Mouse (Mus musculus): ENCODE results near the gene Hhipl1.

DNA sequence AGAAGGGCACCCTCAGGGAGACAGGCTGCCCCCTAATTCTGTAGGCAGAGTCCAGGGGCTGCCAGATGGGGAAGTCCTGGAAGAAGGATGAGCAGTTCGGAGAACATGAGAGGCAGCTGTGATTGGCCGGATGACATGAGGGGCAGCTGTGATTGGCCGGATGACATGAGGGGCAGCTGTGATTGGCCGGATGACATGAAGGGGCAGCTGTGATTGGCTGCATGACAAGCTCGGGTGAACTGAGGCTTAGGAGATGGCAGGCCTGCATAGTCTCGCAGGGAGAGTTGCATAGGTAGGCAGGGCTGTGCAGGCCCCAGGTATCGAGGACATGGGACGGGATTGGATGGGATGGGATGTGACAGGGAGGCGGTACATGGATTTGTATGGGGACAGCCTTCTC lies 13.7 kb upstream of the Hhipl1 start:
- no peak for TF ChIP-seq CTCF (IDR thresholded peaks at IDR 0.05; ENCODE audit: low read depth)
- no peak for TF ChIP-seq EP300 (optimal IDR thresholded peaks at IDR 0.05)
